Mouse (Mus musculus): Measurements from ENCODE around the gene Rufy3. TPM values are rescaled to one million over a fixed set of nuclear protein-coding genes. Genes with fewer than 3 reads are reported as not detected.

Rufy3 gene
- total and polyA plus RNA-seq, 3 experiments, result 13.6 to 22.3 (median 17.4) TPM

DNA sequence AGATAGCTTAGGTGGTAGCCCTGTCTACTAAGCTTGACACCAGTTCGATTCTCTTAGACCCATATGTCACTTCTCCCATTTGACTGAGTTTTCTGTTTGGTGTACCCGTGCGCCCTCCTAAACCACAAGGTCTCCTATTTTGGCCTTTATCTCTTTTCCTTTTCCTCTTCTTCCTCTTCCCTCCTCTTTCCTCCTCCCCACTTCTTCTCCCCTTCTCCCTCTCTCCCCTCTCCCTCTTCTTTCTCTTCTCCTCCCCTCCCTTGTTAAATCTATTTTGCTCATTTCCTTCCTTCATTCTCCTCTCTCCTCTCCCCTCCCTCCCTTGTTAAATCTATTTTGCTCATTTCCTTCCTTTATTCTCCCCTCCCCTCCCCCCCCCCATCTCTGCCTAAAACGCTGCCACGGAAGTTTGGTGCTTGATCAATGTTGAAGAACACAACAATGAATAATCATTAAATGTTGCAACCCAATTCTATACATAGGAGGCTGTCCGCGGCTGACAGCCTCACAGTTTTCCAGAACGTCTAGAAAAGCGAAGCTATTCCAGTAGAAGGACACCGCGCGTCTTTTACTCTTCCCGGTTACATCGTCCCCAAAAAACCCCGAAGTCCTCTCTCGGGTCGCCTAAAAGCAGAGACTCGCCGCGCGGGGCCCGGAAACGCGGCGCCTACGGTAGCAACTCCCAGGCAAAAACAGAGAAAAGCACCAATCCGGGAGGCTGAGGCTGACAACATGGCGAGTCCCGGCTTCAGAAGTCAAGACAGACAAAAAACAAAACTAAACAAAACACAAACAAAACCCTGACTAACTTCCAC is 11.4 kb upstream of the Rufy3 start (continued):
- no peak for TF ChIP-seq SMC3 (IDR thresholded peaks at IDR 0.05; ENCODE audit: low read depth, low read length)
- TF ChIP-seq MXI1 (IDR thresholded peaks at IDR 0.05; ENCODE audit: low read depth, low read length), result no peak; the same call in 1 of the 2 replicates
- TF ChIP-seq MYC (IDR thresholded peaks at IDR 0.05; ENCODE audit: low read depth, low read length), result 0 out of 2 replicates have a peak, but pooled peaks have one; percentile 27
- no peak for TF ChIP-seq KAT2A (IDR thresholded peaks at IDR 0.05; ENCODE audit: insufficient replicate concordance, low read length)
- no peak for TF ChIP-seq USF1 (IDR thresholded peaks at IDR 0.05; ENCODE audit: low read depth, low read length)
- TF ChIP-seq TBP (conservative IDR thresholded peaks at IDR 0.05; ENCODE audit: low read depth, low read length), result no peak
- no peak for TF ChIP-seq NELFE (IDR thresholded peaks at IDR 0.05; ENCODE audit: low read depth, low read length)
- TF ChIP-seq ELF1 (IDR thresholded peaks at IDR 0.05; ENCODE audit: low read depth, low read length), result peak; percentile 31; the same call in 1 of the 2 replicates
- no peak for TF ChIP-seq UBTF (IDR thresholded peaks at IDR 0.05; ENCODE audit: low read depth, low read length)
- peak; percentile 33; the same call in 1 of the 2 replicates for TF ChIP-seq EP300 (IDR thresholded peaks at IDR 0.05; ENCODE audit: low read length)
- 0 out of 2 replicates have a peak, but pooled peaks have one; percentile 30 for TF ChIP-seq IRF4 (IDR thresholded peaks at IDR 0.05; ENCODE audit: low read depth, low read length)
- TF ChIP-seq PAX5 (IDR thresholded peaks at IDR 0.05; ENCODE audit: low read length), result no peak
- TF ChIP-seq ZNF384 (IDR thresholded peaks at IDR 0.05; ENCODE audit: low read depth, low read length), result no peak

DNA sequence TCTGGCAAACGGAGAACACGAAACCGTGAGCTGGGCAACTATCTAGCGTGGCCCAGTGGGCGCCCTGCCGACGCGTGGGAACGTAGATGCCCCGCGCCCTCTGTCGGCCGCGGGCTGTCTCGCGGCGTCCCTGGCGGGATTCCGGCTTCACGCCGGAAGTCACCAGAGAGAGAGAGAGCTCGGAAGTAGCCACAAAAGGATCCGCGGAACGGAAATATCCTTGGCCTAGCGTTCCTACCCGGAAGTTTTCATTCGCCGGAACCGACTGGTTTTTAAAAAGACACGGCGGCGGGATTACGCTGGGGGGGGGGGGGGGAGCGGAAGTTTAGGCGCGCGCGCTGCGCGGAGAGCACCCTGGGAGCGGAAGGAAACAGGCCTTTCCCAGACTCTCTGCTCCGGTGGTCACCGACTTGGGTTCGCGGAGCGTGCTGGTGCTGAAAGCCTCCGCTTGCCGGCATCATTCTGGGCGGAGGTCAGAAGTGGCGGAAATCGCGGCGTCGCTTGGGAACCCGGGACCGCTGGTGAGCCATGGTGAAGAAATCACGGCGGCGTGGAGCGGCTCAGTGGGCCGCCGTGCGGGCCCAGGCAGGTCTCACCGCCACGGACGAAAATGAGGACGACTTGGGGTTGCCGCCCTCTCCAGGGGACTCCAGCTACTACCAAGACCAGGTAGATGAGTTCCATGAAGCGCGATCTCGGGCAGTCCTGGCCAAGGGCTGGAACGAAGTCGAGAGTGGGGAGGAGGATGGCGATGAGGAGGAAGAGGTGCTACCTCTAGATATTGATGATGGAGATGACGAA is 10.6 kb upstream of the Rufy3 start, which contains the start of gene Utp3:
Gene Utp3, plus strand, starts transcription at position 377 of the 801 bp plus-strand sequence.
- no peaks in the 10 kb centered on the region for H3K27me3 ChIP-seq (replicated peaks)
- in situ Hi-C loops (cut with MboI; ENCODE audit: low pct_ligation_motif_present, low pct_unique_long_range_greater_than_20kb, low sequenced_read_pairs), result no loop called here
- TF ChIP-seq MXI1 (IDR thresholded peaks at IDR 0.05; ENCODE audit: low read depth, low read length) (no peak; the same call in 1 of the 2 replicates), BHLHE40 (IDR thresholded peaks at IDR 0.05; ENCODE audit: low read depth, low read length) (peak; percentile 58; the same call in 1 of the 2 replicates), USF1 (IDR thresholded peaks at IDR 0.05; ENCODE audit: low read depth, low read length) (no peak; the same call in 1 of the 2 replicates), SMC3 (IDR thresholded peaks at IDR 0.05; ENCODE audit: low read depth, low read length) (peak; percentile 68), TBP (conservative IDR thresholded peaks at IDR 0.05; ENCODE audit: low read depth, low read length) (peak; percentile 87), CHD2 (IDR thresholded peaks at IDR 0.05; ENCODE audit: low read length) (peak; percentile 86), RCOR1 (conservative IDR thresholded peaks at IDR 0.05; ENCODE audit: low read depth, low read length) (peak; percentile 24; the same call in 1 of the 2 replicates), JUN (IDR thresholded peaks at IDR 0.05; ENCODE audit: insufficient read depth, low read depth, low read length) (no peak), HCFC1 (IDR thresholded peaks at IDR 0.05; ENCODE audit: low read depth, low read length) (peak; percentile 96), ELF1 (IDR thresholded peaks at IDR 0.05; ENCODE audit: low read depth, low read length) (peak; percentile 95), E2F4 (IDR thresholded peaks at IDR 0.05; ENCODE audit: insufficient replicate concordance, low read depth, low read length) (peak; percentile 97), SIN3A (IDR thresholded peaks at IDR 0.05; ENCODE audit: low read length) (peak; percentile 98), ZKSCAN1 (IDR thresholded peaks at IDR 0.05; ENCODE audit: borderline replicate concordance, low read depth, low read length) (no peak), MAZ (IDR thresholded peaks at IDR 0.05; ENCODE audit: low read depth, low read length) (peak; percentile 97), POLR2A (IDR thresholded peaks at IDR 0.05; ENCODE audit: low read depth, low read length) (peak; percentile 88), USF2 (conservative IDR thresholded peaks at IDR 0.05; ENCODE audit: low read depth, low read length) (no peak), TCF12 (IDR thresholded peaks at IDR 0.05; ENCODE audit: low read depth, low read length) (peak; percentile 91), MAFK (IDR thresholded peaks at IDR 0.05; ENCODE audit: insufficient replicate concordance, low read length) (0 out of 2 replicates have a peak, but pooled peaks have one; percentile 8), IRF4 (IDR thresholded peaks at IDR 0.05; ENCODE audit: low read depth, low read length) (peak; percentile 89), RAD21 (IDR thresholded peaks at IDR 0.05; ENCODE audit: low read depth, low read length) (peak; percentile 62), POLR2AphosphoS2 (IDR thresholded peaks at IDR 0.05; ENCODE audit: low read depth, low read length) (no peak; the same call in 1 of the 2 replicates), GABPA (IDR thresholded peaks at IDR 0.05; ENCODE audit: insufficient replicate concordance, low read depth, low read length) (peak; percentile 39; the same call in 1 of the 2 replicates), KAT2A (IDR thresholded peaks at IDR 0.05; ENCODE audit: insufficient replicate concordance, low read length) (peak; percentile 84; the same call in 1 of the 2 replicates), MAX (IDR thresholded peaks at IDR 0.05; ENCODE audit: low read length) (peak; percentile 87), UBTF (IDR thresholded peaks at IDR 0.05; ENCODE audit: low read depth, low read length) (peak; percentile 85), MYC (IDR thresholded peaks at IDR 0.05; ENCODE audit: low read depth, low read length) (peak; percentile 88), JUND (conservative IDR thresholded peaks at IDR 0.05; ENCODE audit: low read depth, low read length) (no peak)

More for the DNA sequence above, 10.6 kb upstream of the Rufy3 start, which contains the start of gene Utp3:
- H3K36me3 ChIP-seq (replicated peaks in 1 of 2; ENCODE audit: control insufficient read depth in 1 of 2, insufficient read depth in 1 of 2, low read length in 1 of 2), result peaks cover 8 to 25% of the 10 kb centered on the region in 2 experiments
- peak within 1 kb of the TSS; percentile 93 for H3K4me2 ChIP-seq (ENCODE audit: insufficient read depth, low read depth, poor library complexity, severe bottlenecking)
- peaks cover 46% of the 10 kb centered on the region for H3K79me2 ChIP-seq (replicated peaks; ENCODE audit: control insufficient read depth, extremely low read depth, insufficient read depth, poor library complexity, severe bottlenecking)
- H3K9me3 ChIP-seq (replicated peaks; ENCODE audit: low read length), result no peaks in the 10 kb centered on the region
- dilution Hi-C loops (cut with MboI; ENCODE audit: extremely low pct_ligation_motif_present, extremely low pct_unique_long_range_greater_than_20kb, low sequenced_read_pairs), result no loop called here
- peak within 1 kb of the TSS; percentile 70 to 95 (median 89) for H3K4me3 ChIP-seq (replicated peaks in 1 of 3; ENCODE audit: low read depth in 2 of 3, low read length in 2 of 3, poor library complexity in 1 of 3)
- DNase-seq (ENCODE audit: extremely low read depth), result peak; percentile 98
- peaks cover 4 to 8% of the 10 kb centered on the region in 2 experiments for H3K4me1 ChIP-seq (ENCODE audit: control insufficient read depth in 1 of 2, insufficient read depth in 2 of 2)
- H3K9ac ChIP-seq (ENCODE audit: insufficient read depth, low read depth), result peak within 1 kb of the TSS; percentile 94
- peak within 1 kb of the TSS; percentile 79 for H3K27ac ChIP-seq (ENCODE audit: insufficient read depth, low read depth)

All from CH12.LX (cell line).